Mouse (Mus musculus): ENCODE data around the gene Eri3.

- TF ChIP-seq POLR2A (IDR thresholded peaks at IDR 0.05; ENCODE audit: insufficient read depth, low read depth, low read length) (no peak), CTCF (IDR thresholded peaks at IDR 0.05; ENCODE audit: insufficient read depth, low read depth, low read length) (no peak)
Measured at GRCm38 (mm10) chr4:117585995-117586394, 35.8 kb downstream of the Eri3 start.
